Mouse (Mus musculus) liver, embryonic 11.5 days (tissue): ENCODE measurements around the gene Luzp1. TPM values are rescaled to one million over a fixed set of nuclear protein-coding genes. Genes with fewer than 3 reads are reported as not detected.

Experiments used
- ATAC-seq: fragments of 200-750 bp; cut with Nextera tagmentation; replicated peaks from 2 replicates; pipeline ENCODE4 v1.8.0; 2017; ENCODE audit warnings: moderate number of reproducible peaks, mild to moderate bottlenecking, moderate TSS enrichment, moderate library complexity; ENCODE audit not compliant: low FRiP score
- DNase-seq: peaks from one replicate; pipeline ENCODE4 v3.0.0-alpha.2; 2017; ENCODE audit warnings: low spot score
- H3K27ac ChIP-seq: fragments of 300-500 bp; sonication (generic); 2 replicates; pipeline ENCODE4 v1.5.1; 2014; ENCODE audit warnings: mild to moderate bottlenecking, low read depth, low read length, control low read depth
- H3K27me3 ChIP-seq: fragments of 300-500 bp; sonication (generic); replicated peaks from 2 replicates; pipeline ENCODE4 v1.6.1; 2014; ENCODE audit warnings: low read length, mixed read lengths; ENCODE audit not compliant: control insufficient read depth, insufficient read depth
- H3K36me3 ChIP-seq: fragments of 300-500 bp; sonication (generic); 2 replicates; pipeline ENCODE4 v1.6.1; 2014; ENCODE audit warnings: mild to moderate bottlenecking, low read length, moderate library complexity, mixed read lengths; ENCODE audit not compliant: control insufficient read depth, insufficient read depth
- H3K4me1 ChIP-seq: fragments of 300-500 bp; sonication (generic); replicated peaks from 2 replicates; pipeline ENCODE4 v1.6.1; 2014; ENCODE audit warnings: low read length, mixed read lengths; ENCODE audit not compliant: control insufficient read depth, insufficient read depth
- H3K4me2 ChIP-seq: fragments of 300-500 bp; sonication (generic); 2 replicates; pipeline ENCODE4 v1.6.1; 2014; ENCODE audit warnings: mild to moderate bottlenecking, control low read depth, moderate library complexity
- H3K4me3 ChIP-seq: fragments of 300-500 bp; sonication (generic); 2 replicates; pipeline ENCODE4 v1.5.1; 2014; ENCODE audit warnings: low read depth, low read length, control low read depth
- H3K9ac ChIP-seq: fragments of 300-500 bp; sonication (generic); 2 replicates; pipeline ENCODE4 v1.6.1; 2014; ENCODE audit warnings: low read depth, low read length, control low read depth
- H3K9me3 ChIP-seq: fragments of 300-500 bp; sonication (generic); 2 replicates; pipeline ENCODE4 v1.6.1; 2016; ENCODE audit warnings: low read length, inconsistent platforms, mixed read lengths; ENCODE audit not compliant: control insufficient read depth
- WGBS: fragments of 180-500 bp; shearing (Covaris S2); extraction: QIAGEN DNeasy Blood & Tissue Kit; methylation state at CpG from one replicate; pipeline ENCODE4 v1.1.7; 2014; 5-methylcytosine and 5-hydroxymethylcytosine counted together
- polyA plus RNA-seq: library from polyadenylated mRNA; unstranded; fragments of >200 nt; fragmentation: Nextera tagmentation; extraction: Ambion mirVana; gene quantifications from 2 replicates; pipeline ENCODE4 v1.2.1, GENCODE M21; 2014

The Luzp1 gene
- polyA plus RNA-seq, 1 experiment from 2014 or later: 44.7 TPM

DNA sequence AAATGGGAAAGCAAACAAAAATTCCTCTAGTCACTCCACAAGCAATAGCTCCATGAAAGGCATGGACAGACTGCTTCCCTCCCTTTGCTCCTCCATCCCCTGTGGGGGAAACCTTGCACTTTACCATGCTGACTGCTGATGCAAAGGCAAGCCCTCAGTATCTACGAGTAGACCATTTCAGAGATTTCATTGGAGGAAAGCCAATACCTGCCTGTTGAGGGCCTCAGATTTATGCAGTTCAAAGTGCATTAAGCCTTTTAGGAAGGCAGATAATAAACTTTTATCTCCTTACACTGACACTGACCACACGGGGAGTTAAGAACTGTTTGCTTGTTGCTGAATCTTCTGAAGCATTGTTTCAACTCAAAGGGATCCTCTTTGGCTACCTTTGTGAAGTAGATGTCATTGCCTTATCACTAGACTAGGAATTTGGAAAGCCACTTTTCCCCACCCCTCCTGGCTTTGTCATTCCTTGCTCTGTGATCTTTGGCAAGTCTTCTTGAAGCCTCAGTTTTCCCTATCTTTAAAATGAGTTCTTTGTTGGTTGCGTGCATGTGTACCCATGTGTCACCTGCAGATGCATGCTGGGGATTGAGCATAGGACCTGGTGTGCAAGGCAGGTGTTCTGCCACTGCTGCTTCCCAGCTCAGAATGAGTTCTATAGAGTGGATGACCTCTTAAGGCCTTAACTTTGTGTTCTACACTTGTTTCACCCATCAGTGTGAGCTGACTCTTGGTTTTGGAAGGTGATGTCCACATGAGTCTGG, 76.9 kb downstream of the Luzp1 start:
- ATAC-seq: no peak
- Histone ChIP-seq H3K4me1 (no peaks in the 10 kb centered on the region), H3K9ac (no peak overlapping the region), H3K36me3 (peaks cover 33% of the 10 kb centered on the region; the same call in 1 of the 2 replicates), H3K9me3 (no peaks in the 10 kb centered on the region), H3K4me2 (no peak overlapping the region), H3K4me3 (no peak overlapping the region), H3K27me3 (no peaks in the 10 kb centered on the region), H3K27ac (no peak overlapping the region)
- 63% methylated on average over 3 of the region's 3 CpGs for WGBS
- DNase-seq: no peak

DNA sequence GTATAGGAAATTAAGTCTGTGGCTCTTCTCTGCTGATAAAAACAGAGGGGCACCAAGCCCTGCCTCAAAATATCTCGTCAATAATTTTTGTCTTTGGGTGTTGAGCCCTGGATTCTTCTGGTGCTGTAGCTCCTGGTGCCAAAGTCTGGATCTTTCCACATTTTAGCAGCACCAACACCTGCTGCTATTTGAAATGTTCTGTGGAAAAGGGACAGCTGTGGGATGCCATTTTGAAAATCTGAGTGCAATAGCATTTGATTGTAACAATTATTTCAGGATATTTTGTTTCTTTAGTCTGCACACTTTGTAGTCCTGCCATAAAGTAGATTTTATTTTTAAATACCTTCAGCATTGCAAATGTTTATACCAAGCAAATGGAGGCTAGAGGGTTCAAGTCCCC, 78.2 kb downstream of the Luzp1 start:
- ATAC-seq (no peak), DNase-seq (no peak)
- WGBS: 70% methylated on average over 1 of the region's 1 CpGs
- Histone ChIP-seq H3K36me3 (peaks cover 35% of the 10 kb centered on the region; the same call in 1 of the 2 replicates), H3K4me3 (no peak overlapping the region), H3K9ac (no peak overlapping the region), H3K4me1 (no peaks in the 10 kb centered on the region), H3K4me2 (no peak overlapping the region), H3K27me3 (no peaks in the 10 kb centered on the region), H3K27ac (no peak overlapping the region), H3K9me3 (no peaks in the 10 kb centered on the region)

DNA sequence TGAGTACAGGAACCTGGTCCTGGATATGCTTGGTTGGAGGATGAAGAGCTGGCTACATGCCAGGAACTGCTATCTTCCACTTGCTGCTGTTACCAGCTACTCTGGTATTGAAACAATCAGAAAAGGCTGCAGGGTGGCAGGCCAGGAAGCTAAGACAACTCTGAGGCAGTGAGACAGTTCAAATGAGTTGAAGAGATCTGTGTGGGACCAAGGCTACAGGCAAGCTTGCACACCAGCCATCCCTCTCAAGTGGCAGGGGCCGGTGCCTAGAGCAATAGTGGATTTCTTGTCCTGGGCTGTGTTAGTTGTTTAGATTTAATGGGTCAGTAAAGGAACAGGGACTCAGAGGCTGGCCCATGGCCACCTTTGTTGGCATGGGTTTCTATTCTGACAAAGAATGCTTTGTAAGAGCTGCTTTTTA, 78.8 kb downstream of the Luzp1 start:
- no peaks in the 10 kb centered on the region for H3K9me3 ChIP-seq
- H3K27me3 ChIP-seq: no peaks in the 10 kb centered on the region
- no peak overlapping the region for H3K27ac ChIP-seq
- peaks cover 37% of the 10 kb centered on the region; the same call in 1 of the 2 replicates for H3K36me3 ChIP-seq
- no peak for ATAC-seq
- no peak overlapping the region for H3K4me2 ChIP-seq
- DNase-seq: no peak
- no peaks in the 10 kb centered on the region for H3K4me1 ChIP-seq
- H3K4me3 ChIP-seq: no peak overlapping the region
- WGBS: 90% methylated on average over 1 of the region's 1 CpGs
- no peak overlapping the region for H3K9ac ChIP-seq

DNA sequence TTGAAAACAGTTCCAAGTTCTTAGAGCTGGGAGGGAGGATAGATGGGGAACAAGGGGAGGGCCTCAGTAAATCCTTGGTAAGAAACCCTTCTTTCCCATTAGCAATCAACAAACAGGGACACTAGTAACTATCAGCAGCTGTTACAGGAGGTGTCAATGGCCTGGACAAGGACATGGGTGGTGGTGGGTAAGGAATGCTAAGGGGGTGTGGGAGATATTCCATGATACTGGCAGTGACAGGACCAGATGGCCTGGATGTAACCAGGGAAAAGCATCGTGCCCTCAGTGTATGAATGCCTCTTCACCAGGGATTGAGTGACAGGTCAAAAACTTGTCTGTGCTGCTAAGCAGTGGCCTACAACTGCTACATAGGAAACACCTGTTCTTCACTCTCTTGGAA, 83.5 kb downstream of the Luzp1 start:
- peaks cover 45% of the 10 kb centered on the region; the same call in 1 of the 2 replicates for H3K36me3 ChIP-seq
- 79% methylated on average over 1 of the region's 1 CpGs for WGBS
- H3K27ac ChIP-seq: no peak overlapping the region

DNA sequence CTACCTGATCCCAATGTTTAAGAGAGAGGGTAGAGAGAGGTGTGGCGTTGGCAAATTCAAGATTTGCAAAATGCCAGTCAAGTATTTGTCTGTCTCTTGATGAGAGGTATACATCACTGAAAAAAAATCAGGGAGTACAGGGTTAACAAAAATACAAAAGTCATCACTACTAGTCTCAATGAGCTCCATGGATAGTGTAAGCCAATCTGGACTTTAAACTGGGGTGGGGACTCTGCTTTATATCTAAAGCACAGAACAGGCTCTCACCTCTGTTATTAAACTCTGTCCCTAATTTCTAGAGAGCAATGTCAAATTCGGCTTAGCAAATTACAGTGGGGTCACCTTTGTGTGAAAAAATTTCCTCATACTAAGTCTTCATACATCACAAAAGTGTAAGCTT, 88.1 kb downstream of the Luzp1 start:
- no peak for DNase-seq
- Histone ChIP-seq H3K27me3 (no peaks in the 10 kb centered on the region), H3K4me2 (no peak overlapping the region), H3K4me1 (no peaks in the 10 kb centered on the region), H3K9me3 (no peaks in the 10 kb centered on the region), H3K36me3 (peaks cover 35% of the 10 kb centered on the region; the same call in 1 of the 2 replicates), H3K27ac (no peak overlapping the region), H3K4me3 (no peak overlapping the region), H3K9ac (no peak overlapping the region)
- 89% methylated on average over 2 of the region's 2 CpGs for WGBS
- no peak for ATAC-seq

More for the DNA sequence above, 83.5 kb downstream of the Luzp1 start:
- H3K4me1 ChIP-seq: no peaks in the 10 kb centered on the region
- ATAC-seq (no peak), DNase-seq (no peak)
- H3K27me3 ChIP-seq: no peaks in the 10 kb centered on the region
- no peak overlapping the region for H3K4me3 ChIP-seq
- H3K9ac ChIP-seq: no peak overlapping the region
- H3K4me2 ChIP-seq: no peak overlapping the region
- no peaks in the 10 kb centered on the region for H3K9me3 ChIP-seq

DNA sequence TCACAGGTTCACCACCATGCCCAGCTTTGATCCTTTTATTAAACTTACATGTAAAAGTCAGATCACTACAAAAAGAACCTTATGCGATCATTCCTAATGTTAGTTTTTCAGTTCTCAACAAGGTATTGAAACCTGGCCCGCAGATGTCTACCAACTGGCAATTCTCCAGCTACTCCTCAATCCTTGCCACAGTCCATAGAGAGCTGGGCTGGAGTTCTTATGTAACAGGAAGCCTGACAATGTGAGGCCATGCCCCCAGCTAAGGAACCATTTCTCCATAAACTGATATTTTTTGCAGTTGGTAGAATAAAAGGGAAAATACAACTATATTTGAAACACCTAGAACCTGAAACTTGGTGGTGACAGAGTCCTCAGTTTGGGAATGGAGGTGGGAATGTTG, 90.1 kb downstream of the Luzp1 start:
- no peak overlapping the region for H3K4me3 ChIP-seq
- ATAC-seq: no peak
- no peak overlapping the region for H3K4me2 ChIP-seq
- WGBS: 92% methylated on average over 2 of the region's 2 CpGs
- no peaks in the 10 kb centered on the region for H3K9me3 ChIP-seq
- peaks cover 29% of the 10 kb centered on the region; the same call in 1 of the 2 replicates for H3K36me3 ChIP-seq
- no peak overlapping the region for H3K27ac ChIP-seq
- H3K4me1 ChIP-seq: no peaks in the 10 kb centered on the region
- H3K27me3 ChIP-seq: no peaks in the 10 kb centered on the region
- DNase-seq: no peak
- H3K9ac ChIP-seq: no peak overlapping the region

DNA sequence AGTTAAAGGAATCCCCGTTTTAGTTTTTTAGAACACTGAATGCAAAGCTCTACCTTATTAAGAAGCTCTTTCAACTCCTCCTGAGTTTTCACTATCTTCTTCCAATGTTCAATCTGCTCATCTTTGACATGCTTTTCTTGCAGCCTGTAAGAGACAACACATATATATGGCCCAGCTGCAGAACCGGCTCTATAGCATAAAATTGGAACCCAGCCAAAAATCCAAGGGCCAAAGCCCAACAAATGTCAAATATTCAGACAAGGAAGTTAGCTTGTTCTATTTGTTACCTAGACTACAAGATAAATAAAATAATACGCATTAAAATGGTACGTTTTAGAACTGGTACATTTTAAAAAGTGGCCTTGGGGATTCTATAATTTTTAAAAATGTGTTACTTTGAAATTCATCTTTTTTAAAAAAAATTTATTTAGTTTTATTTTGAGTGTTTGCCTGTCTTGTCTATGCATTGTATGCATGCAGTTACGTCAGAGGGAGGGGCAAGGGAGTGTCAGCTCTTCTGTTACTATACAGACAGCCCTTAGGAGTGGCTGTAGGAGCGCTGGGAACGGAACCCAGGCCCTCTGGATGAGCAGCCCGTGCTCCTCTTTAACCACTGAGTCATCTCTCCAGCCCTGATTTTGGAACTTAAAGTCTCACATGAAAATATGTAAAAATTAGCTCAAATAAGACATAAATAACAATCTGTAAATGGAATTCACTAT, 90.9 kb downstream of the Luzp1 start:
- 88% methylated on average over 8 of the region's 8 CpGs for WGBS
- ATAC-seq (no peak), DNase-seq (no peak)
- Histone ChIP-seq H3K4me1 (no peaks in the 10 kb centered on the region), H3K4me3 (no peak overlapping the region), H3K36me3 (peaks cover 26% of the 10 kb centered on the region; the same call in 1 of the 2 replicates), H3K9ac (no peak overlapping the region), H3K9me3 (no peaks in the 10 kb centered on the region), H3K27ac (no peak overlapping the region), H3K27me3 (no peaks in the 10 kb centered on the region), H3K4me2 (no peak overlapping the region)

DNA sequence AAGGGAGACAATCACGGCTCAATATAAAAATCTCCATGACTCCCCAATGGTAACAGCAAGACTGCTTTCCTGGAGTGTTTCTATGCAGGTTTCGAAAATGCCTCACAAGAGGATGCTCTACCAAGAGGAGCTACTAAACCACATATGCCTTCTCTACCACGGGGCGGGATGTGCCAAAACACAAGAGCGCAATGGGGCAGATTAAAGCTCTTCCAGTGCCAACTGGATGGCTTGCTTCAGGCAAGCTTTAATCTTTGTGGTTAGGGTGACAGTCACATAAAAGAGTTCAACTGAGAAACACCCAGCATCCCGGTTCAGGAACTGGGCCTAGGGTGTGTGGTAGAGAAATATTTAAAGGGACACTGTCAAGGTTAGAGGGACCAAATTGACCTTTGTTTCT, 93.2 kb downstream of the Luzp1 start:
- Histone ChIP-seq H3K4me2 (no peak overlapping the region), H3K4me1 (no peaks in the 10 kb centered on the region), H3K9ac (no peak overlapping the region), H3K36me3 (peaks cover 26% of the 10 kb centered on the region; the same call in 1 of the 2 replicates), H3K27ac (no peak overlapping the region), H3K27me3 (no peaks in the 10 kb centered on the region), H3K4me3 (no peak overlapping the region), H3K9me3 (no peaks in the 10 kb centered on the region)
- no peak for DNase-seq
- 89% methylated on average over 6 of the region's 6 CpGs for WGBS
- no peak for ATAC-seq
